Mouse (Mus musculus): ENCODE results near the gene Gfpt2. TPM values are rescaled to one million over a fixed set of nuclear protein-coding genes. Genes with fewer than 3 reads are reported as not detected.
"Not testable (repeated sequence)": the region's sequence is repeated elsewhere in the genome, so short reads cannot be mapped to it uniquely, and the experiment has no call there.

The Gfpt2 gene
- total and polyA plus RNA-seq, 2 experiments from 2014 or later: 3.9 to 6.0 TPM

GRCm38 (mm10) chr11:49806218-49806617 lies 12.2 kb downstream of the Gfpt2 start:
- Histone ChIP-seq H3K27me3 (ENCODE audit: insufficient read depth, low read length) (no peaks in the 10 kb centered on the region), H3K9me3 (ENCODE audit: low read length) (no peaks in the 10 kb centered on the region), H3K27ac (ENCODE audit: low read depth, low read length) (no peak overlapping the region), H3K4me3 (ENCODE audit: low read depth, low read length) (no peak overlapping the region), H3K4me2 (ENCODE audit: low read depth, low read length, poor library complexity, severe bottlenecking) (no peak overlapping the region), H3K36me3 (ENCODE audit: insufficient read depth, low read length) (peaks cover 25% of the 10 kb centered on the region), H3K4me1 (ENCODE audit: insufficient read depth, low read length) (no peaks in the 10 kb centered on the region), H3K9ac (replicated peaks; ENCODE audit: low read length, poor library complexity, severe bottlenecking) (no peak overlapping the region)
- no peak for TF ChIP-seq CTCF (IDR thresholded peaks at IDR 0.05)
- DNase-seq (ENCODE audit: low spot score) (no peak), ATAC-seq (ENCODE audit: low FRiP score) (no peak)
- 32% methylated on average over 3 of the region's 3 CpGs for WGBS

- no peak for TF ChIP-seq CTCF (IDR thresholded peaks at IDR 0.05)
- 97% methylated on average over 9 of the region's 9 CpGs for WGBS
- H3K36me3 ChIP-seq (ENCODE audit: insufficient read depth, low read length): peaks cover 25% of the 10 kb centered on the region
- H3K4me1 ChIP-seq (ENCODE audit: insufficient read depth, low read length): no peaks in the 10 kb centered on the region
- H3K27ac ChIP-seq (ENCODE audit: low read depth, low read length): no peak overlapping the region
- DNase-seq (ENCODE audit: low spot score) (no peak), ATAC-seq (ENCODE audit: low FRiP score) (no peak)
- H3K9me3 ChIP-seq (ENCODE audit: low read length): no peaks in the 10 kb centered on the region
- no peaks in the 10 kb centered on the region for H3K27me3 ChIP-seq (ENCODE audit: insufficient read depth, low read length)
- no peak overlapping the region for H3K9ac ChIP-seq (replicated peaks; ENCODE audit: low read length, poor library complexity, severe bottlenecking)
- no peak overlapping the region for H3K4me2 ChIP-seq (ENCODE audit: low read depth, low read length, poor library complexity, severe bottlenecking)
- no peak overlapping the region for H3K4me3 ChIP-seq (ENCODE audit: low read depth, low read length)
These were observed 15.0 kb downstream of the Gfpt2 start for GRCm38 (mm10) chr11:49808946-49809345.

- H3K36me3 ChIP-seq (ENCODE audit: insufficient read depth, low read length): peaks cover 25% of the 10 kb centered on the region
- not testable (repeated sequence) for H3K27ac ChIP-seq (ENCODE audit: low read depth, low read length); H3K9ac ChIP-seq (replicated peaks; ENCODE audit: low read length, poor library complexity, severe bottlenecking); ATAC-seq (ENCODE audit: low FRiP score); H3K4me1 ChIP-seq (ENCODE audit: insufficient read depth, low read length); H3K4me3 ChIP-seq (ENCODE audit: low read depth, low read length); H3K9me3 ChIP-seq (ENCODE audit: low read length); H3K4me2 ChIP-seq (ENCODE audit: low read depth, low read length, poor library complexity, severe bottlenecking); DNase-seq (ENCODE audit: low spot score); H3K27me3 ChIP-seq (ENCODE audit: insufficient read depth, low read length)
- 89% methylated on average over 7 of the region's 7 CpGs for WGBS
These were observed 16.7 kb downstream of the Gfpt2 start for GRCm38 (mm10) chr11:49810696-49811095.

GRCm38 (mm10) chr11:49811099-49811541 lies 17.1 kb downstream of the Gfpt2 start:
- Histone ChIP-seq H3K9me3 (ENCODE audit: low read length) (no peaks in the 10 kb centered on the region), H3K4me1 (ENCODE audit: insufficient read depth, low read length) (no peaks in the 10 kb centered on the region), H3K27ac (ENCODE audit: low read depth, low read length) (no peak overlapping the region), H3K4me3 (ENCODE audit: low read depth, low read length) (no peak overlapping the region), H3K4me2 (ENCODE audit: low read depth, low read length, poor library complexity, severe bottlenecking) (no peak overlapping the region), H3K9ac (replicated peaks; ENCODE audit: low read length, poor library complexity, severe bottlenecking) (no peak overlapping the region), H3K36me3 (ENCODE audit: insufficient read depth, low read length) (peaks cover 21% of the 10 kb centered on the region), H3K27me3 (ENCODE audit: insufficient read depth, low read length) (no peaks in the 10 kb centered on the region)
- DNase-seq (ENCODE audit: low spot score) (no peak), ATAC-seq (ENCODE audit: low FRiP score) (no peak)
- TF ChIP-seq CTCF (IDR thresholded peaks at IDR 0.05): no peak
- 87% methylated on average over 8 of the region's 8 CpGs for WGBS

GRCm38 (mm10) chr11:49811879-49812278 lies 17.9 kb downstream of the Gfpt2 start:
- no peak overlapping the region for H3K9ac ChIP-seq (replicated peaks; ENCODE audit: low read length, poor library complexity, severe bottlenecking)
- 92% methylated on average over 8 of the region's 8 CpGs for WGBS
- peaks cover 20% of the 10 kb centered on the region for H3K36me3 ChIP-seq (ENCODE audit: insufficient read depth, low read length)
- DNase-seq (ENCODE audit: low spot score) (no peak), ATAC-seq (ENCODE audit: low FRiP score) (no peak)
- no peak overlapping the region for H3K4me3 ChIP-seq (ENCODE audit: low read depth, low read length)
- no peak for TF ChIP-seq CTCF (IDR thresholded peaks at IDR 0.05)
- no peaks in the 10 kb centered on the region for H3K27me3 ChIP-seq (ENCODE audit: insufficient read depth, low read length)
- no peaks in the 10 kb centered on the region for H3K4me1 ChIP-seq (ENCODE audit: insufficient read depth, low read length)
- no peak overlapping the region for H3K4me2 ChIP-seq (ENCODE audit: low read depth, low read length, poor library complexity, severe bottlenecking)
- H3K27ac ChIP-seq (ENCODE audit: low read depth, low read length): no peak overlapping the region
- no peaks in the 10 kb centered on the region for H3K9me3 ChIP-seq (ENCODE audit: low read length)

GRCm38 (mm10) chr11:49818869-49819566 lies 25.0 kb downstream of the Gfpt2 start:
- H3K9ac ChIP-seq (replicated peaks; ENCODE audit: low read length, poor library complexity, severe bottlenecking): no peak overlapping the region
- H3K9me3 ChIP-seq (ENCODE audit: low read length): no peaks in the 10 kb centered on the region
- DNase-seq (ENCODE audit: low spot score) (no peak), ATAC-seq (ENCODE audit: low FRiP score) (no peak)
- H3K27ac ChIP-seq (ENCODE audit: low read depth, low read length): peak overlapping the region; percentile 28; the same call in 1 of the 2 replicates
- H3K4me3 ChIP-seq (ENCODE audit: low read depth, low read length): no peak overlapping the region
- H3K36me3 ChIP-seq (ENCODE audit: insufficient read depth, low read length): peaks cover 13% of the 10 kb centered on the region
- no peaks in the 10 kb centered on the region for H3K4me1 ChIP-seq (ENCODE audit: insufficient read depth, low read length)
- WGBS: 77% methylated on average over 15 of the region's 15 CpGs
- H3K4me2 ChIP-seq (ENCODE audit: low read depth, low read length, poor library complexity, severe bottlenecking): no peak overlapping the region
- no peaks in the 10 kb centered on the region for H3K27me3 ChIP-seq (ENCODE audit: insufficient read depth, low read length)
- peak; percentile 51 for TF ChIP-seq CTCF (IDR thresholded peaks at IDR 0.05)

All from midbrain, postnatal 0 days (tissue).